Mouse (Mus musculus) gastrocnemius, postnatal 4 days (tissue): Measurements from ENCODE around the gene Tapbpl. TPM values are rescaled to one million over a fixed set of nuclear protein-coding genes. Genes with fewer than 3 reads are reported as not detected.

Experiments used
- DNase-seq, 2 experiments: peaks; one replicate each; pipeline ENCODE4 v3.0.0; 2021 to 2022; ENCODE audit warnings: low spot score in 2 of 2, mixed read lengths in 2 of 2
- microRNA-seq: library from miRNA; unstranded; fragments of <30 nt; microRNA quantifications from one replicate; pipeline ENCODE4 v1.2.0, GENCODE M21; 2021
- total RNA-seq, 2 experiments: library from RNA; stranded (reverse); gene quantifications; 2 replicates each; pipeline ENCODE4 v1.2.3; 2021

The Tapbpl gene
- total RNA-seq, 2 experiments from 2014 or later: 2.4 to 3.4 TPM

DNA sequence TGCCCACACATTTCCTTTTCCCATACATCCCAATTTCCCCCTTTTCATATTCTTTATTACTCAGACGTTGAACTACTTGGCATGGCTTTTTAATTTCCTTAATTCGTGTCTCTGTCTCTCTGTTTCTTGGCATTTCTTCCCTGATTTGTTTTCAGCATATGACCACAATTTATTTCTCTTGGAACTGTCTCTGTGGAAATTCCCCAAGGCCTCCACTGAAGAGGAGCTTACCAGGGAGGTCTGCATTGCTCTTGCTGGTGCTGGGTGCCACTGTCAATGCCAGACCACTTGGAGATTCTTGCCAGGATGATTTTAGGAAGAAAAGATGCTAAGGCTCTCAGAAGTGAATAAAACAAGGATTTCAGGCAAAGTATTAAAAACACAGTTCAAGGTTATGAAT lies 19.0 kb downstream of the Tapbpl start:
- no peak for DNase-seq

DNA sequence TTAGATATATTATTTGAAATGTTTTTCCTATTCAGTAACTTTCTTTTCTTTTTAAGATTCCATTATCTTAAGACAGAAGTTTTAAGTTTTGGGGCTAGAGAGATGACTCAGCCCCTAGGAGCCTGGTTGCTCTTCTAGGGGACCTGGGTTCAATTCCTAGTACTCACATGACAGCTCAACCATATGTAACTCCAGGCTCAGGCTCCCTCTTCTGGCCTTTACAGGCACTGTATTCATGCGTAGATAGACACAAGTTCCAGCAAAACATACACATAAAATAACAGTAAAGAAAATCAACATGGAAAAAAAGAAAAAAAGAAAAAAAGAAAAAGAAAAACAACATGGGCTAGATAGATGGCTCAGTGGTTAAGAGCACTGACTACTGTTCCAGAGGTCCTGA lies 21.2 kb downstream of the Tapbpl start:
- no peak for DNase-seq

DNA sequence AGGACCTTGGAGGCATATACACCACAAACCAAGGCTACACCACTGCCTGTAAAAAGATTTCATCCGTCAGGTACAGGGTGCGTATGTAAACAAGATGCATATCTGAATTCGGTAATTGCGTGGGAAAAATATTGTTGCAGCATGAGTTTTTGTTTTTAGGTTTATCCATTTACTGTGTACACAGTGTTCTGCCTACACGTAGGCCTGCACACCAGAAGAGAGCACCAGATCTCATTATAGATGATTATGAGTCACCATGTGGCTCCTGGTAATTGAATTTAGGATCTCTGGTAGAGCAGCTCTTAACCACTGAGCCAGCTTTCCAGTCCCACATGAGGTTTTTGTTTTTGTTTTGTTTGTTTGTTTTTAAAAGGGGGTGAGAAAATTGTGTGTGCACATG lies 34.5 kb downstream of the Tapbpl start:
- DNase-seq: no peak

DNA sequence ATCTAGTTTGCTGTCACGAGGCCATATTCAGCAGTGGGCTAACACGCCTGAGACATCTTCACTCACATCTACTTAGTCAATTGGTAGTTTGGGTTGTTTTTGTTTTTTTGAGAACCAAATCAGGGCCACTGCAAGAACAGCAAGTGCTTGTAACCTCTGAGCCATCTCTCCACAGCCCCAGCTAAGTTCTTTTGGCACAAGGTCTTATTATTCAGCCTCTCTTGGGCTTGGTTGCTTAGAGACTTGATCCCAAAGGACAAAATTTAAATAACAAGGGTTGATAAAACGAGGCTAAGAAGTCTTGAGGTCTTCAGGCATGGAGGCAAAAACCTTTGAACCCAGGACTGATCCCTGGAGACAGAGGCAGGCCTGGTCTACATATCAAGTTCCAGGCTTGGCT lies 35.4 kb downstream of the Tapbpl start:
- DNase-seq: no peak

DNA sequence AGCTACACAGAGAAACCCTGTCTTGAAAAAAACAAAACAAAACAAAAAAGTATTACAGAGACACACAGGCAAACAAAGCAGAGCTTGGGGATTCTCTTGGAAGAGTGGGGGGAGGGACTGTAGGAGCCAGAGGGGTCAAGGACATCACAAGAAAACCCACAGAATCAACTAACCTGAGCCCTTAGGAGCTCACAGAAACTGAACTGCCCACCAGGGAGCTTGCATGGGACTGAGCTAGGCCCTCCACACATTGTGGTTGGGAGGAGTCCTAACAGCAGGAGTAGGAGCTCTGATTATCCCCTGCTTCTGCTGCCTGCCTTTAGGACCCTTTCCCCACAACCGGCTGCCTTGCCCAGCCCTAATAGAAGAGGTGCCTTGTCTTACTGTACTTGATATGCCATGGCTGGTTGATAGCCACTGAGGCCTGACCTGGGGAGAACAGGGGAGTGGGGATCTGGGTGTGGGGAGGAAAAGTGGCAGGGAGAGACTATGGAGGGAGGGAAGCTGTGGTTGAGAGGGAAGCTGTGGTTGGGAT lies 36.1 kb downstream of the Tapbpl start:
- DNase-seq: no peak

DNA sequence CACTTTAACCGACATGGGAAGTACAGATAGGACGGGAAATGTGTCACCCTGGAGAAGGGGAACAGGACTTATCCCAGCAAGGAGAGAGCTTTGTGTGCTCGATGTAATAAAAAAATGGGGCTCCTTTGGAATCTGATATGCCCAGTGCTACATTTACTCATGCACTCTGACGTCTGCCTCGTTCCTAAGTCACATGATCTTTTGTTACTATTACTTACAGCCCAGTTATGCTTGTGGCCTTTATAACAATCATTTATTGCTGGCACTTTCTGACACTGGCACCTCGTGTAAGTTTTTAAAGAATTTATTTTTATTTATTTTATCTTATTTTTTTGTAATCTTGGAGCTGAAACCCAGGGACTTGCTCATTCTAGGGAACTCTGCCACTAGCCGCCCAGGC lies 38.3 kb downstream of the Tapbpl start:
- no peak for DNase-seq

DNA sequence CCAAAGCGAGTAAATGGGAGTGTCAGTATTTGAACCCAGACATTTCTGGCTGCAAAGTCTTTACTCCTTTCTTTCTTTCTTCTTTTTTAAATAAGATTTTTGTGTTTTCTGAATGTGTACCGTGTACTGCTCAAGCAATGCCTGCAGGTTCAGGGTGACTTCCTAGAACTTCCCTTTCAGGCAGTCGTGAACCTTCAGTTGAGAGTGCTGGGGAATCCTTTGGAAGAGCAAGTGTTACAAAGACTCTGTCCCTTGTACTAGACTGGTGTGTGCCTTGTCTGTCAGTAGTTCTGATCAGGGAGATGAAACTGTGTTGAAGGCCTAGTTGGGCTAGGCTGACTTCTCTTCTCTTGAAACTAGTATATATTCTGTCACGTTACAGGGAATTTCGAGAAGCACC lies 38.8 kb downstream of the Tapbpl start:
- no peak for DNase-seq

DNA sequence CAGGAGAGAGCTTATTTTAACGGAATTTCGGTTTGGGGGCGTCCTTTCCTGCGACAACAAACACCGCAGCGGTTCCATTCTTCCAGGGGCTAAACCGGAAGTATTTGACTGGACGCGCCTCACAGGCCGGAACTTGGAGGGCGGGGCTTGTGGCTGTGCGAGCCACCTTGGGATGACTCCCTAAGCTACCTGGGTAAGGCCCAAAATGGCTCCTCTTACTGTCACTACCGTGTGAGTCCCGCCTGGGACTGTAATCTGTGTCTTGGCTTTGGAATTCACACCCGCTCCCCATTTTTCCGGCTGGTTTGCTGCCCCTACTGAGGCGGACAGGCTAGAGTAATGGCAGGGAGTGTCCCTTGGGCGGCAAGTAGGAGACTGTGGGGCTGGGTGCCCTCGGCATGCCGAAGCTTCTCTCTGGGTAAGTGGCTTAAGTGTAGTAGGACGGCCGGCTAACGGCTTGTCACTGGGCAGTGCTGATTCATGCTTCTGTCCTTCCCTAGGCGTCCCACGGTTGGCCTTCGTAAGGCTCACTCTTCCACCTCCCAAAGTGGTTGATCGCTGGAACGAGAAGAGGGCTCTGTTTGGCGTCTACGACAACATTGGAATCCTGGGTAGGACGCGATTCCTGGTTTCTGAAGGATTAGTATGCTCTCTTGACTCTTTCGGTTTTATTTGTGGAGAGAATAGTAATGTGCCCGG lies 39.5 kb downstream of the Tapbpl start:
- peak; percentile 75 to 92 for DNase-seq

DNA sequence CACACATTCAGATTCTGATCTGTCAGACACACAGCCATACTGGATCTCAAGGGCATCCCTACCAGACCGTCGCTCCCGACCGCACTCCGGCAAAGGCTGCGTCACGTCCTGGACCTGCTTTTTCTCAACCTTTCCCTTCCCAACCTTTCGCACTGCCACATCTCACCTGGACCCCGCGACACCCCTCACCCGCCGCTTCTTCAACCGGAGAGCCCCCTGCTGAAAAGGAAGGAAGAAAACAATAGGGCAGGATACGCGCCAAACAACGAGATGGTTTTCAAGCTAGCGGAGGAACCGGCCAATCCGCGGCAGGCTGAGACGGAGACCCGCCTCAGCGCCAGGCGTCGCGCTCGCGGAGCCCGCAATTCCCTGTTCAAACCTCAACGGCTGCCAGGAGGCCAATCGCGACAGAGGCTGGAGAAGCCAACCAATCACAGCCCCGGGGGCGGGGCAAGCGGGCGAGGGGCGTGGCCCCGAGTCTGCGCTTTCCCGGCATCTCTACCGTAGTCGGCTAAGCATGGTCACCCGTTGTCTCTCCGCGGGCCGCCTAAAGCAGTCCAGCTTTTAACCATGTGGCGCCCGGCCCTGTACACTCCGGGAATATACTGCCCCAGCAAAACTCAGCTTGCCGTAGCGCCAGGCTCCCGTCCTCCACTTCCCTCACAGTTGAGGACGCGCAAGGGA lies 40.2 kb downstream of the Tapbpl start, which contains the start of the genes Ncapd2 and Mrpl51:
TSS of gene Ncapd2 (minus strand) at position 370 of the 684 bp plus-strand sequence.
TSS of gene Mrpl51 (plus strand) at position 470 of the 684 bp plus-strand sequence.
- DNase-seq: peak; percentile 97 to 98

DNA sequence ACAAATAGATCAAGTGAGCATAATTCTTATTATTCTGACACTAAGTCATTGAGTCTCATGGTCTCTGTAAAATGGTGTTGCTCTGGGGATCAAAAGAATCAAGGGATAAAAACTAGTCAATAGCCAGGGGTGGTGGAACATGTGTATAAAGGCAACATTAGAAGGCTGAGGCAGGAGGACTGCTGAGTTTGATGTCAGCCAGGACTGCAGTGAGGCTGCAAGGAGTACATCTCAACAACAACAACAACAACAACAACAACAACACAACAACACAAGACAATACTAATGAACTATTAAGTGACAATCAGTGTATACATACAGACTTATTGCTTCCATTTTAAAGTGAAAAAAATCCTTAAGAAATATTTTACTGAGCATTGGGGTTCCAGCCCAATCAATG lies 40.8 kb downstream of the Tapbpl start:
- no peak for DNase-seq

DNA sequence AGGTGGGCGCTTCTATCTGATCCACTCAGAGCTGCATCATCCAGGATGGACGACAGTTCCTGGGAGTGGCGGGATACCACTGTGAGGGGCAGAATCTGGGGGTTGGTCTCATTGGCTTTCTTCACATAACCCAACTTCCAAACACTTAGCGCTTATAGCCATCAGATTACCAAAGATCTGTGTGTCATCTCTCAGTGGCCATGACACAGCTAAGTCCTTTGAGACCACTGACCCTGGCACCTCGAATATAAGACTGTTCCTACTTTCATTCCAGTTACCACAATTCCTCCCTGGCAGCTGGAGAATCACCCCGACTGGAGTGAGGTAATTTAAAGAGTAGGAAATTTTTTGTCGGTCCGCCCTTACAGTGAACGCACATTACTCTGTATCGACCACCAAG lies 45.5 kb downstream of the Tapbpl start:
- DNase-seq: no peak

DNA sequence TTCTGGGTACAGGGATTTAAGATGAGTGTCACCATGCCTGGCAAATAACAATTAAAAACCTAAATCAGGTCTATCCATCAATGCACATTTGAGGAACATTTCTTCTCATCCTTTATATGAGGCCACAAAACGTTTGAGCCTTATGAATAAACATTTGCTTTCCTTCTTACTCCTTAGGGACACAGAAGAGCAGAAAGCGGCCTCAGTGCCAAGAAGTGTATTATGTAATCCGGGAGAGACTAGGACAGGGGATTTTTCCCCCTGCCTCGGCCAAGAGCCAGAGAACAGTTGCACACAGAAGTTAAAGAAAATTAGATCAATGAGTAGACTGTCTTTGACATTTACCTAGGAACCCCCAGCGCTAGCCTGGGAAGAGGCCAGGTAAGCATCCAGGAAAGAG lies 49.5 kb downstream of the Tapbpl start:
- no peak for DNase-seq

DNA sequence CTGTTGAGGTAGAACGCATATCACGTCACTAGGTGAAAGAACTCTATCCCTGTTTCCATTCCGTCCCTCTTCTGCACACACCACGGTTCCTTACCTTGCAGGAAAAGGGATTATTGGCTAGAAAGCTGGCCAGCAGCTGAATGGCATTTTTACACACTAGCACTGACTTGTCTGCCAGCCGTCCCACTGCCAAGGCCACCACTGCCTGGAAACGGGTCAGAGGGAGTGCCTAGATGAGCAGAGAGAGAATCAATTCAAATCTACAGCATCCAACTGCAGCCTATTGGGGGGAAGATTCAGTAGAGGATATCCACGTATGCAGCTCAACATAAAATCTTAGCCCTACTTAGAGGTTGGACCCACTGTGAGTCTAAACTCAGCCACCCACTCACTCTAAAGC lies 52.1 kb downstream of the Tapbpl start:
- DNase-seq: no peak

DNA sequence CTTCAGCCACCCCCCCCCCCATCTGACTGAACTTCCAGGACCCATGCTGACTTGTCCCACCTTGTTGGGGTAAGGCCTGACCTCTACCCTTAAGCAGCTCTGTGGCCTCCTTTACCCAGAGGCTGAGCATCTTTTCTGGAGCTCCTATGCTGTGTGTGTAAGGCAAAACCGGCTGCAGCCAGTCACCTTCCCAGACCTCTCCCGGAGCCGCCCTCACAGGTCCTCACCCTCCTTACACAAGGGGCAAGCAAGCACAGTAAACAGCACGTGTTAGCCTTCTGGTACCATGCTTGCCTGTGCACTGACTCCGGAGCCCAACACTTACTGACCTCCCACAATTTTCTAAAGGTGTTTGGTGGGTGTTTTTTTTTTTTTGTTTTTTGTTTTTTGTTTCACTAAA lies 56.2 kb downstream of the Tapbpl start:
- no peak for DNase-seq

Small RNA genes within 50 kb of the gene (microRNA-seq; reads per million reads assigned to microRNA genes)
- gene Mir3098 (not detected), gene Mir8113 (not detected)

Other genes starting within 250 kb of the Tapbpl start
- gene Pianp, start 235.2 kb downstream of the Tapbpl start, total RNA-seq: under 1 TPM; 0.56 to 0.67 TPM
- 10 to 100 TPM; 28.1 to 32.8 TPM for gene Zfp384, start 222.7 kb downstream of the Tapbpl start, total RNA-seq
- gene Ing4, start 192.1 kb downstream of the Tapbpl start, total RNA-seq: 10 to 100 TPM; 54.1 to 54.2 TPM
- 1 to 10 TPM; 3.9 to 4.6 TPM for gene Acrbp, start 182.2 kb downstream of the Tapbpl start, total RNA-seq
- gene Lpar5, start 163.9 kb downstream of the Tapbpl start, total RNA-seq: under 1 TPM; 0.20 to 0.31 TPM
- 100 to 1,000 TPM; 160 to 164 TPM for gene Chd4, start 135.9 kb downstream of the Tapbpl start, total RNA-seq
- gene Nop2, start 100.0 kb downstream of the Tapbpl start, total RNA-seq: 10 to 100 TPM; 26.7 to 28.5 TPM
- gene Iffo1, start 86.6 kb downstream of the Tapbpl start, total RNA-seq: 100 to 1,000 TPM in 1 of 2 experiments, 10 to 100 TPM in 1; 90.6 to 108 TPM
- gene Gapdh, start 65.4 kb downstream of the Tapbpl start, total RNA-seq: 1,000 to 10,000 TPM; 5,945 to 6,079 TPM
- gene Ncapd2, start 40.2 kb downstream of the Tapbpl start, total RNA-seq: 10 to 100 TPM; 66.1 to 68.8 TPM
- 100 to 1,000 TPM; 206 to 218 TPM for gene Mrpl51, start 40.1 kb downstream of the Tapbpl start, total RNA-seq
- 1 to 10 TPM; 7.0 to 7.3 TPM for gene Vamp1, start 16.3 kb downstream of the Tapbpl start, total RNA-seq
- gene Cd27, start 5.2 kb upstream of the Tapbpl start, total RNA-seq: under 1 TPM; 0.44 to 0.71 TPM
- not detected for gene Tuba3a, start 54.2 kb upstream of the Tapbpl start, total RNA-seq
- 10 to 100 TPM; 43.8 to 48.0 TPM for gene Ltbr, start 82.0 kb upstream of the Tapbpl start, total RNA-seq
- gene Scnn1a, start 88.8 kb upstream of the Tapbpl start, total RNA-seq: under 1 TPM; 0.39 to 0.86 TPM
- 10 to 100 TPM; 59.8 to 60.1 TPM for gene Tnfrsf1a, start 117.5 kb upstream of the Tapbpl start, total RNA-seq
- under 1 TPM; 0.07 to 0.08 TPM for gene Plekhg6, start 148.9 kb upstream of the Tapbpl start, total RNA-seq